Mouse (Mus musculus) cerebellum, adult 11 months (tissue): ENCODE results near the gene Saysd1.

Experiments used
- DNase-seq: peaks from one replicate; pipeline ENCODE4 v3.0.0; 2022

Saysd1 gene

GRCm38 (mm10) chr14:20138484-20139355, at the start of gene Saysd1:
Gene Saysd1 (minus strand): TSS chr14:20138534.
- DNase-seq = no peak

DNA sequence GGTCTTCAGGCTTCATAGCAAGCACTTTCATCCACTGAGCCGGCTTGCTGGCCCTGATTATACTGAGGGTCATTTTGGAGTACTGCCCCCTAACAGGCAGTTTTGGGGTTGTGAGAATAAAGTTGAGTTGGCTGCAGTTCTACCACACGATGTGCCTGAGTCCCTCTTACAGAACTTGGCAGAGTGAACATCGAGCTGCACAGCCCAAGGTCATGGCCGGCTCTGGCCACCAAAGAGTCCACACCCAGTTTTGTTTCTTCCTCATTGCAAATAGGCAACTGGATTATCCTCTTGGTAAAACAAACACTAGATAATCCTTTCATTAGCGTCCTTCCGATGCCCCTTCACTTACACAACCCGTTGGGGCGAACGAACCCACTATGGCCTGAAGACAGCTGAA, 47.1 kb upstream of the Saysd1 start:
- DNase-seq = no peak

DNA sequence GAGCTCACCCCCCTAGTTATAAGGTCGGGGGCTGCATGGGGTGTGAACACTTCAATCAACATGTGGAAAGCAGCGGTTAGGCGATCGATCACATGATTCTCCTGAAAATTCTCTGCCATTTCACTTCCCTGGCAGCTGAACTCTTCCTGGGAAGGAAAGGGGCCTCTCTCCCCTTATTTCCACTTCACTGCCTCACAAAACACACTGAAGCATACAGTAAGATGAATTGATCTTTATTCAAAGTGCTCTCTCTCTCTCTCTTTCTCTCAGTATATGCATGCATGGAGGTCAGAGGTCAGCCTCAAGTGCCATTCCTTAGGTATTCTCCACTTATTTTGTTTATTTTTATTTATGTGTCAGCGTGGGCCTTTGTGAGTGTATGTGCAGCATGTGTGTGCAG, 45.4 kb upstream of the Saysd1 start:
- no peak for DNase-seq

DNA sequence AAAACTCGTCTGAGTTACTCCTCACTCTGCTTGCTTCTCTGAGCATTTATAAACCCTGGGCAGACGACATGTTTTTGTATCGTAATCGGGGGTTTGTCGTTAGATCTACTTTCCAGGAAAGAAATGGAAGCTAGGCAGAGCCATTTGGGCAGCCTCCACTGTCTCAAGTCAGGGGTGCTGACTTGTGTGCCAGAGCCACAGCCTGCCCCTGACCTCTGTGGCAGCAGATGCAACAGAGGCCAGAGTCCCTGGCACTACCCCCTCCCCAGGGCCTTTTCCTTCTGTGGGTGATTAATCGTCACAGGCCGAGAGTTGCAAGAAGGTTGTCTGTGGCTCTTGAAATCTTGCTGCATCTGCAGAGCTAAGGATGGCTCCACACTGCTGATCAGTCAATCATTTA, 44.3 kb upstream of the Saysd1 start:
- no peak for DNase-seq

DNA sequence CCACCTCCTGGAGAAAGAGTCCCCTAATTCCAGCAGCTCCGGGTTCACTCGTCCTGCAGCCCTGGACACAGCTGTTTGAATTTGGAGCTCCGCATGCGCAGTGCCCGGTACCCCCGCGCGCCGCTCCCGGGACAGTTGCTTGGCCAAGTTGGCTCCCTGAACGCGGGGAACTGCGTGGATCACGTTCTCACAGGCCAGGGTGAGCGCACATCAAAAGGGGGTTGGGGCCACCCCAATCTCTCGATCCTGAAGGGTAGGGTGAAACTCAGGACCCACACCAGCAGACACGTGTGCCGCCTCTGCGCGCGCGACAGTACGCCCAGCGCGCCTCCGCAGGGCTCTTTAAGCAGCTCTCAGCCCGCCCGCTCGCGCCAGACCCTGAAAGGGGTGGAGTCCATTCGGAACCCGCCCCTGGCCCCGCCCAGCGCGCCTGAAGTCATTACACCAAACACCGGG, 43.2 kb upstream of the Saysd1 start, which contains the start of gene Kcnk5:
Kcnk5 (minus strand) TSS at position 344 of the 456 bp plus-strand sequence.
- DNase-seq = peak; percentile 8

- no peak for DNase-seq
These were observed 42.4 kb upstream of the Saysd1 start for GRCm38 (mm10) chr14:20180751-20181162.

DNA sequence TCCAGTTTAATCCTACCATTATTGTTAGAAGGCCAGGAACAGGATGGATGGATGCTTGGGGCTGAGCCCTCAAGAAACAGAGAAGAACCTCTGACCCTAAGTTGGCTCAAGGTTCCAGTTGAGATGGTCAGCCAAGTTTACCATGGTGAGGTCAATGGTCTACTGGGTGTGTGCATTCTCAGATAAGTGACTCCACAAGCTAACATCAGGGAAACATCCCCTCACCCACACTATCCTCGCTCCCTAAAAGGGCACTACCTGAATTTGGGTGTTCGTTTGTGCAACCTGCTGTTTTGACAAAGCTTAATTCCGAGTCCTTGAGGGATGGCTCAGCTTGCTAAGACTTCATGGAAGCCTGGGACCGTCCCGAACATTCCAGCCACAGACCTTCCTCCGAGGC, 42.0 kb upstream of the Saysd1 start:
- DNase-seq = no peak

GRCm38 (mm10) chr14:20179731-20180280, 41.5 kb upstream of the Saysd1 start:
- no peak for DNase-seq

- DNase-seq = no peak
These were observed 40.7 kb upstream of the Saysd1 start for GRCm38 (mm10) chr14:20179080-20179479.

DNA sequence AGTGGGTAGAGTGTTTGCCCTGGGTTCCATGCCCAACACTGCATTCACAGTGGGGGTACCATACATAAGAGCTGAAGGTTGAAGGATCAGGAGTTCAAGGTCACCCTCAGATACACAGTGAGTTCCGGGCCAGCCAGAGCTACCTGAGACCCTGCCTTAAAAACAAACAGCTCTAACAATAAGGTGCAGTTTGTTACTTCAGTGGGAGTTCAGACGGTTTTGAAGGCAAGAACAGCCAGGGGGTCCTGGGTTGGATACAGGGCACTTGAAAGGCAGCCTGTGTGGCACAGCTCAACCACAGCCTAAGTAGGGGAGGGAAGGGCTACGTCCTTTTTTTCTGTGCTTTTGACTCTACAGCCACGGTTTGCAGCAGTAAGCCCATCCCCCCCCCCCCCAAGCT, 40.3 kb upstream of the Saysd1 start:
- DNase-seq = no peak

DNA sequence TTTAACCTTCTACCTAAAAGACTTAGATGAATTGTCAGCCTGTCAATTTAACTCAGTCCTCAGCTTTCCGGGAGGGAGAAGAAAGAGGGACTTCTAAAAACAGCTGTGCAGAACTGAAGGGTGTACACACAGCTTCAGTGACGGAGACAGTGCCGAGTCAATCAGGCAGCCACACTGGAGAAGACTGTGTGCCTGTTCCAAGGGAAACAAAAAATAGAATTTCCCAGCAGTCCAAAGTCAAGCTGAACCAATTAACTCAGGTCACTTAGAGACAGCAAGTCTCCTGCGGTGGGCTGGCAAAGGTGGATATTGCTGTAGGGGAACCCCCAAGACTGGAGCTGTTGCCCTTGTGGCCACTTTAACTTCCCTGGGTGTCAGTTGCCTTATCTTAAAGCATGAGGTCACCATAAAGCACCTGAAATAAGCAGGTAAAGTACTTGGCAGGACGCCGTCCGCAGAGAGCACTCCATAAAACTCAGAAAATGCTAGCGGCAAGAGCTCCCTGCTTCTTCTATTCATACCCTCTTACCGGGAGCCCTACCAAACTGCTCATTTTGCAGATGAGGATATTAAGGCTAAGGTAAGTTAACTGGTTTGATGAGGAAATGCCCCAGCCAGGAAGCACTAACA, 39.3 kb upstream of the Saysd1 start:
- DNase-seq = no peak

GRCm38 (mm10) chr14:20175705-20176104, 37.4 kb upstream of the Saysd1 start:
- DNase-seq = no peak

DNA sequence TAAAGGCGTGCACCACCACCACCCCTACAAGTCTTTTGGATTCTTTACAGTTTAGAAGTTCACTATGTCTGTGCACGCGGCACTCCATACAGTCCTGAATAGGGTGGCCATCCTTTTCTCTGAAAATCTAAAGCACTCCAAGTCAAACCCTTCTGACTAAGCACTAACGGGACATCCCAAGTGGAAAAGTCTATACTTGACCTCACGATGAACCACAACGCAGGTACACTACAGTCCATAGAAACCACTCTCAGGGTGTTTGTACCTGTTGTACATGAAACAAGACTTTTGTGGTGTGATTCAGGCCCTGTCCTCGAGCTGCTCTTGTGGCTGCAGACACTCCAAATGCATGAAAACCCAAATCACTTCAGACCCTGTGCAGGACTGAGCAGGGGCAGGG, 36.8 kb upstream of the Saysd1 start:
- no peak for DNase-seq

DNA sequence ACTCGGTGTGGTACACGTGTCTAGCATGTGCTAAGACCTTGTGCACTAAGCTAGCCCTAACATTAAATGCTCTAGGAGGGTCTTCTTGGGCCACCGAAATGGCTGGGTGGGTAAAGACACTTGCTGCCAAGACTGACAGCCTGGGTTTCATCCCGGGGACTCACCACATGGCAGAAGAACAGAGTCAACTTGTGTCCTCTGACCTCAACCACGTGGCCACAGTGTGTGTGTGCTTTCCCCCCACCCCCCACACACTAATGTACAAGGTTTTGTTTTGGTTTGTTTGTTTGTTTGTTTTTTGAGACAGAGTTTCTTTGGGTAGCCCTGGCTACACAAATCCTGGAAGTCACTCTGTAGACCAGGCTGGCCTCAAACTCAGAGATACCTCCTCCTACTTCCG, 36.4 kb upstream of the Saysd1 start:
- no peak for DNase-seq

GRCm38 (mm10) chr14:20173873-20174490, 35.6 kb upstream of the Saysd1 start:
- no peak for DNase-seq

- DNase-seq = no peak
These were observed 34.6 kb upstream of the Saysd1 start for GRCm38 (mm10) chr14:20172924-20173323.

GRCm38 (mm10) chr14:20172509-20172908, 34.2 kb upstream of the Saysd1 start:
- DNase-seq = no peak

DNA sequence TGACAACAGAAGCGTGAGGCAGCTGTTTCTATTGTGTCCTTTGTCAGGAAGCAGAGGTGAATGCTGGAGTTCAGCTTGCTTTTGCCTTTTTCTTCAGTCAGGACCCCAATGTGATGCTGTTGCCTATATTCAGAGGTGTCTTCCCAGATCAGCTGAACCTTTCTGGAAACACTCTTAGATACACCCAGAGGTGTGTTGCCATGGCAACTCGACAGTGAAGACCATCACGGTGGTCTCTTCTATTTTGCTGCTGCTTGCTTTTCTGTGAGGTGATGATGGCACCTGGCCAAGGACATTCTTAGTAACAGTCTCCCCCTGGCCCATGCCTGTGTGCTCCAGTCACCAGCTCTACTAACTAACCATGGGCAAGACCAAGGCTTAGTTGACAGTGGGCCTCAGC, 33.5 kb upstream of the Saysd1 start:
- no peak for DNase-seq

GRCm38 (mm10) chr14:20169251-20169650, 30.9 kb upstream of the Saysd1 start:
- DNase-seq = no peak

- DNase-seq = no peak
These were observed 30.1 kb upstream of the Saysd1 start for GRCm38 (mm10) chr14:20168478-20168877.

DNA sequence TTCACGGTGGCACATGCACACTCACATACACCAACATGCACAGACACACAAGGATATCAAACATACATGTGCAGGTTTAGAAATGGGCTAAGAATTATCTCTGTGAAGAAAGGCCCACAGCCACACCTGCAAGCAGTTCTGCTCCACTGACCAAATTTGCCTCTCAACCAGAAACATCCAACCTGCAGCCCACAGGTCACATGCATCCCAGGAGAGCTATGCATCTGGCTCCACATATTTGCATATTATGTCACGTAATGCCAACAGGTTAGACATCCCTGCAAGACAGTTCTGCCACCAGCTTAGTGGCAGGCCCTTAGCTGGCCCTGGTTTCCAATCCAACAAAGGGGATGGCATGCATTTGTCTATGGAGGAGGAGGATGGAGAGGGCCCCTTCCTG, 29.7 kb upstream of the Saysd1 start:
- DNase-seq = no peak

DNA sequence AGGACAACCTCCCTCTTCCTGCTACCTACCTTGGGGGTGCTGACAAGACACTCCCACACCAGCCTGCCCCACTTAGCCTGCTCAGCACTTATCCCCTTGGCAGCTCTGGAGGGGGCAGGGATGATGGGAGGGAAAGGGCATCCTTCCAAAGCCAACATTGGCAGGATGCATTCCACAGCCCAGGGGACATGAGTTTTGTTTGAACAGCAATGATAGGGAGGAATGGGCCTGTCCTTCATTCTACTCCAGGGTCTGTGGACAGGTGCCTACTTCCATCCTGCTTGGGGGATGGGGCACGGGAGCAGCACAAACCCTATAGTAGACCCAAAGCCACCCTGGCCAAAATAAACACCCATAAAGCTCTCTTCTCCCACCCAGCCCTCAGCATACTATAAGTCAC, 27.1 kb upstream of the Saysd1 start:
- no peak for DNase-seq

DNA sequence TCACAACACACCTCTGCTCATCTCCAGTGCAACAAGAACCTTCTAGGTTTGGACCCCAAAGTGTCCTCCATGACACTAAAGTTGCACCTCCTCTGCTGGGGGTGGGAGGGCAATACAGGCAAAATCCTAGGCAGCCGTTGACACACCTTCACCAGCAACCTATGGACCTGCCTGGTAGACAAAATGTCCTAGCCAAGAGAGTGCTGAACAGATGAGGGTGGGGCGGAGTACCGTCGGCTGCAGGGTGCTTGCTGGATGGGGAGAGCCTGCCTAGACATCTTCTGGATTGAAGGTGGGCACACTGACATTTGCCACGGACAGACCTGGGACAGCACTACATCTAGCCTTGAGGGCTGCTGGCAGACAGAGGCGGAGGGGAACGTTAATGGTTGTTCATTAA, 26.1 kb upstream of the Saysd1 start:
- DNase-seq = no peak

- no peak for DNase-seq
These were observed 24.4 kb upstream of the Saysd1 start for GRCm38 (mm10) chr14:20162686-20163085.
